Mouse (Mus musculus) layer of hippocampus, adult 2 months (tissue): ENCODE measurements around the gene Igf1r. TPM values are rescaled to one million over a fixed set of nuclear protein-coding genes. Genes with fewer than 3 reads are reported as not detected.
A peak's percentile ranks its signal among the peaks of the same experiment; 100 is the strongest.

Experiments
- DNase-seq, 2 experiments: peaks; one replicate each; pipeline ENCODE4 v3.0.0; 2022; ENCODE audit warnings: low spot score in 2 of 2
- H3K27ac ChIP-seq: fragments of 200-600 bp; 2 replicates; pipeline ENCODE4 v1.8.1; 2022
- H3K4me3 ChIP-seq: fragments of 200-600 bp; 2 replicates; pipeline ENCODE4 v1.8.1; 2022; ENCODE audit warnings: mild to moderate bottlenecking
- CTCF ChIP-seq: fragments of 200-600 bp; conservative IDR thresholded peaks from 2 replicates; pipeline ENCODE4 v1.8.1; 2022; ENCODE audit warnings: antibody characterized with exemption, mild to moderate bottlenecking, moderate library complexity
- total RNA-seq, 2 experiments: library from RNA; stranded (reverse); gene quantifications; 2 replicates each; pipeline ENCODE4 v1.2.3; 2021

Gene Igf1r
- total RNA-seq, 2 experiments from 2014 or later = 47.5 to 47.8 TPM

DNA sequence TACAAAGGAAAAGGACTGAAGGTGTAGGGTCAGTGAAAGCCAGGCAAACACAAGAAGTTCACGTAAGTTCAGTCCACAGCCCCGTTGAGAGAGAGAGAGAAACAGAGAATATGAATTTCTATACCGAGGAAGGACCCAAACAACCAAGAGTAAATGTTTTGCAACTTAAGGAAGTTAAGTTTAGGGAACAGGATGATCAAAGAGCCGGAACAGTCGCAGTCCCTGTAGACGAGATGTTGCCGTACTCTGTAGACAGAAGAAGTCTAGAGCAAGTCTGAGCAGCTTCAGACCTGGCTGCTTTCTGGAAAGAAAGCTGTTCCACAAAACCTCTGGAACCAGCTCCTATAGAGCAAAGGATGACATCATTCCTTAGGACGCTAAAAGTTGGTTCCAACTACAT is 160.0 kb downstream of the Igf1r start:
- Histone ChIP-seq H3K27ac (no peak overlapping the region), H3K4me3 (no peak overlapping the region)
- DNase-seq = no peak
- TF ChIP-seq CTCF = no peak

- Histone ChIP-seq H3K4me3 (no peak overlapping the region), H3K27ac (no peak overlapping the region)
- DNase-seq = no peak
- no peak for TF ChIP-seq CTCF
Measured at GRCm38 (mm10) chr7:68114364-68114763, 161.7 kb downstream of the Igf1r start.

DNA sequence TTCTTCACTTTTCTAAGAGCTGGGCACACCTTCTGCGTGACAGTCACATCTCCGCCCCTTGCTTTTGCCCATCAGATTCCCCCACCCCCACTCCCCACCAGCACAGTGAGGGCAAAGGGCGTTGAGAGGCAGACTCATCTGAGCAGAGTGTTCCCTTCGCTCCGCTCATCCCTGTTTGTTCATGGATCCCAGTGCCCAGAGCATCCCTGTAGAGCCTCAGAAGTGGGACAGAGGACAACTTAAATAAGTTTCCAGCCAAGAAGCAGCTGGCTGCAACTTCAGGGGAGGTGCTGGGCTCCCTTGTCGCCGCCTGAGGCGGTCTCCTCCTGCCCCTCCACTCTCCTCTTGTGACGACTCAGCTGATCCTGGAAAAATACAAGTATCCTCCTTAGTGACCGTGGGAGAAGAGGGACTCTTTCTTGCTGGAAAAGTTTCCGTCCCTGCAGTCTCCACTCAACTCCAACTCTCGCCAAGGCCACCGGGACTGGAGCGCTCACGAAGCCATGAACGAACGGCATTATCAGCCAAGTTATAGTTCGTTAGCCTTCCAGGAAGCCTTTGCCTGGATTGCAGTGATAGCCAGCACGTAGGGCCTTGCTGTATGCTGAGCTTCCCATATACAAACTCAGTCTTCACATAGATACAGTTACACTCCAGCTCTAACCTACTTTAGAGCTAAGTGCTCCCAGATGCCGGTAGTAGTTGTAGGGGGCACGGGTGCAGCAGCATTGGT is 162.5 kb downstream of the Igf1r start:
- TF ChIP-seq CTCF = no peak
- Histone ChIP-seq H3K4me3 (no peak overlapping the region), H3K27ac (no peak overlapping the region)
- no peak for DNase-seq

DNA sequence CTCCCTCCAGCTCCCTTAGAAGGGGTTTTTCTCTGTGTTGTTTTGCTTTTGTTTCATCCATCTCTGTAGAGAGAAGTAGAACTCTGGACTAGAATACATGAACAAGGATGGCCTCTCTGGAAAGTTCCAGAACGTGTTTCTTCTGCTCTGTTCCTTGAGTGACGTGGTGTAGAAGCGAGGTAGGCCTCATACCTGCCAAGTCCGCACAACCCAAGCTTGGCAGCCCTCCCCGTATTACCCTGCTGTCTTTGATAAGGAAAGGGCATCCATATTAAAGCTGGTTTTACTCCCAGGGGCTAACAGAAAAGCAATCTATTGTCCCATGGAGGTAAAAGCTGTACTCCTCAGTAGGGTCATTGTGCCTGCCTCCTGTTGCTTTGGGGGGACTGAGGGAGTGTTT is 164.9 kb downstream of the Igf1r start:
- DNase-seq = no peak
- Histone ChIP-seq H3K27ac (peak overlapping the region; percentile 39; the same call in 1 of the 2 replicates), H3K4me3 (no peak overlapping the region)
- TF ChIP-seq CTCF = no peak

GRCm38 (mm10) chr7:68117981-68118380 is 165.4 kb downstream of the Igf1r start:
- peak overlapping the region; percentile 39; the same call in 1 of the 2 replicates for H3K27ac ChIP-seq
- no peak for DNase-seq

GRCm38 (mm10) chr7:68119605-68120004 is 167.0 kb downstream of the Igf1r start:
- no peak overlapping the region for H3K4me3 ChIP-seq
- no peak overlapping the region for H3K27ac ChIP-seq
- TF ChIP-seq CTCF = no peak
- DNase-seq = no peak

More at GRCm38 (mm10) chr7:68117981-68118380, 165.4 kb downstream of the Igf1r start:
- H3K4me3 ChIP-seq = no peak overlapping the region
- no peak for TF ChIP-seq CTCF

DNA sequence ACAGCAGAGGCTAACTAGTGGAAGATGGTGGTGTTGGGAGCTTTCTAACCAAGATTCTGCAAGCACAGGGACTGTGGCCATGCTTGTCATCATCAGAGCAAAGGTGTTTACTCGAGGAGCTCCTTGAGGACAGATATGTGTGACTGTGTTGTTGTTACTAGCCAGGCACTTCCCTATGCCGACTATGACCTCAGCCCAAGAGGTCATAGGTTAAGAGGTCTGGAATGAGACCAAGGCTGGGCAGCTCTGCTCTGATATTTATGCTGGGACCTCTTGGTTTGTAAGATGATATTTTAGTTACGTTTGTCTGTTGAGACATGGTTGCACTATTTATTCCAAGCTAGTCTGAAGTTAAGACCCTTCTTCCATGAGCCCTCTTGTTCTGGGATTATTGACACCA is 169.8 kb downstream of the Igf1r start:
- H3K4me3 ChIP-seq = no peak overlapping the region

DNA sequence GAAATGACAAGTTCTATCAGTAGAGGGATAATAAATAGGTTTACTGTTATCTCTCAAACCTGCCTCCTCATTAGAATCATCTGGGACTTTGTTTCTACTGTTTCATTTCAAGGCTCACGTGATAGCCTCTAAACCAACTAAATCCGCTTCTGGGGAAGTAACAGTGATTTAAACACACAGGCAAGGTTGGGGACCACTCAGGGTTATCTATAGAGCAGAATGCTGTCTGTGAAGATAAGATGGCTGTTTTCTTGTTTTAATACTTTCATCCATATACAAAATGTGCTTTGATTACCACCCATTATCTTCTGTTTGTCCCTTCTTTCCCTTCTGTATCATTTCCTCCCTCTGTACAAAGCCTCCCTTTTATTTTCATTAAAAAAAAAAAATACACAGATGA is 172.7 kb downstream of the Igf1r start:
- no peak overlapping the region for H3K4me3 ChIP-seq
- no peak for DNase-seq
- no peak for TF ChIP-seq CTCF
- H3K27ac ChIP-seq = no peak overlapping the region

More for the DNA sequence above, 169.8 kb downstream of the Igf1r start:
- no peak for DNase-seq
- no peak overlapping the region for H3K27ac ChIP-seq
- TF ChIP-seq CTCF = no peak

DNA sequence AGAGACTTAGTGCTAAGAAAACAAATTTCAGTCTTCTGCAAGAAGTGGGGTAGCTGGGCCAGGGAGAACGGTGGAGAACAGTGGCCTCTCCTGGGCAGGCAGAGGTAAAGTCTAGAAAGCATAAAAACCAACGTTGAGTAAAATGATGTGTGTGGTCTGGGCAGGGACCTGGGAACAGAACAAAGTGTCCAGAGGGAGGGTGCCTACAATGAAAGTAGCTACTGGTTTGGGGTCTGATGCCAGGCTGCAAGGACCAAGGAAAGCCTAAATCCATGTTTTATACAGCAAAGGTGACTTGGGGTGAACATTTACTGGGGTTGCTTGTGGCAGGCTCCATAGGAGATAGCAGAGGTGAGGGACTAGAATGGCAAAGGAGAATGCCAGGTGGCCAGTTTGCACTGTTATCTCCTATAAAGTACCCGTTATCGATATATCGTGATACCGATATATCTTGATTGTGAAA is 175.2 kb downstream of the Igf1r start:
- TF ChIP-seq CTCF = peak; percentile 85
- H3K4me3 ChIP-seq = peak overlapping the region; percentile 88; the same call in 1 of the 2 replicates
- peak; percentile 54 to 63 for DNase-seq
- peak overlapping the region; percentile 98 for H3K27ac ChIP-seq

DNA sequence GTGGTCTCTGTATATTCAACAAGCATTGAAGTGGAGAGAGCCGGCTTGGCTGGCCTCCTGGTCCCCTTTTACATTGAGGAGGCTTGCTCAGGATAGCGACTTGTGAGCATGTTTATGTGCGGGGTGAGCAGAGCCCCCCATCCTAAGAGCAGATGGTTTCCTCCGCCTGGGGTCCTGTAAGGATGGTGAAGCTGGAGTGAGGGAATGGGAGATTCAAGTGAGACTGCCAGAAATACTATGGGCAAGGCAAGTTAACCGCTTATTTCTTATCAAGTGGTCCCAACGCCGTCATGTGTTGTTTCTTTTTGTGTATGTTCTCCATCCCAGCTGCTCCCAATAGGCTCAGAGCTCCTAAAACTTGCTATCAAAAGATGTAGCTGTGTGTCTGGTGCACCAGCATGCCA is 175.6 kb downstream of the Igf1r start:
- Histone ChIP-seq H3K4me3 (peak overlapping the region; percentile 88), H3K27ac (peak overlapping the region; percentile 98)
- no peak for DNase-seq
- TF ChIP-seq CTCF = no peak

DNA sequence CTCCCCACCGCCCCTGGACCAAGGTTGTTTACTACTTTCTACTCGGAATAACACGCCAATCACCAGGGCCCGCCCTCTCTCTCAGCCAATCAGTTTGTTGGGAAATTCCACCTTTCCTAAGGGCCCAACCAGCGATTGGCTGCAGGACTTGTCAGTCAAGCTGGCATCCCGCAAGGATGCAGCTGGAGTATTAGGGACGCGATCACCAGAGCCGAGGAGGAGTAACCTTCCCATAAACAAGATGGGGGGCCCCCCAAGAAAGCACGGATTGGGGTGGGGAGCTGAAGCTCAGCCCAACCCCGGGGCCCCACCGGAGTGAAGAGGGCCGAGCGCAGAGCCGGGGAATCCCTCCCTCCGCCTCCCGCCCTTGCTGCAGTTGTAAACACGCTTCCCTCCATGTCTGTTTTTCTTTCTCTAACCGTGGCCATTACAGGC is 176.5 kb downstream of the Igf1r start:
- no peak for TF ChIP-seq CTCF
- peak overlapping the region; percentile 88 for H3K4me3 ChIP-seq
- peak; percentile 97 to 98 for DNase-seq
- peak overlapping the region; percentile 98 for H3K27ac ChIP-seq

DNA sequence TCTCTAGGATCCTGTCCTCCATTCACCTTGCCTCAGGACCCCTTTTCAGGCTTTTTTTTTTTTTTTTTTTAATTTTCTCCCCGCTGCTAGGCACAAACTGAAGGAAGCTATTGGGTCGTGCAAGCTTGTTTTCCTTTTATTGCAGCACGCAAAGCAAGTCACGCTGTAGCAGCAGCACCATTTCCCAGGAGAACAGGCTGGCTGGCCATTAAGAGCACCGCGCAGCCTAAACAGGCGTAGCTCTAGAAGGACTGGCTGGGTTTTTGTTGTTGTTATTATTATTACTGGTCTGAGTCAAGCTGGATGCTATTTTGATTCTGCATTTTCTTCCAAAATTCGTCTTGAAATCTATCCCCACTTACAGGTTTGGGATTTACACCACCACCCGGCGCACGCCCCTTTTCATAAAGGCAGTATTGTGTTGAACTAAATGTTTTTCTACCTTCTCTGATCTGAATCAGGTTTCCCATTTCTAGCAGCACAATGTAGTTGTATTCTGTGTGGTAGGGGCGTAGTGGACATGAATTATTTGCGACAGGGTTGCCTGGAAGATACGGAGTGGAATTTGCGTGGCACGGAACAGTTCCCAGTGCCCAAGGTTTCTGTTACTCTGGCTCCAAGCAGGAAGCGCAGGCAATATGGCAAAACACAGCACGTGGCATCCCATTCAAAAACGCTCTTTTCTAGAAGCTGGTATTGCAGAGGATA is 177.1 kb downstream of the Igf1r start:
- TF ChIP-seq CTCF = no peak; the same call in none of the 2 replicates
- peak; percentile 91 to 96 for DNase-seq
- Histone ChIP-seq H3K4me3 (peak overlapping the region; percentile 88), H3K27ac (peak overlapping the region; percentile 98)

DNA sequence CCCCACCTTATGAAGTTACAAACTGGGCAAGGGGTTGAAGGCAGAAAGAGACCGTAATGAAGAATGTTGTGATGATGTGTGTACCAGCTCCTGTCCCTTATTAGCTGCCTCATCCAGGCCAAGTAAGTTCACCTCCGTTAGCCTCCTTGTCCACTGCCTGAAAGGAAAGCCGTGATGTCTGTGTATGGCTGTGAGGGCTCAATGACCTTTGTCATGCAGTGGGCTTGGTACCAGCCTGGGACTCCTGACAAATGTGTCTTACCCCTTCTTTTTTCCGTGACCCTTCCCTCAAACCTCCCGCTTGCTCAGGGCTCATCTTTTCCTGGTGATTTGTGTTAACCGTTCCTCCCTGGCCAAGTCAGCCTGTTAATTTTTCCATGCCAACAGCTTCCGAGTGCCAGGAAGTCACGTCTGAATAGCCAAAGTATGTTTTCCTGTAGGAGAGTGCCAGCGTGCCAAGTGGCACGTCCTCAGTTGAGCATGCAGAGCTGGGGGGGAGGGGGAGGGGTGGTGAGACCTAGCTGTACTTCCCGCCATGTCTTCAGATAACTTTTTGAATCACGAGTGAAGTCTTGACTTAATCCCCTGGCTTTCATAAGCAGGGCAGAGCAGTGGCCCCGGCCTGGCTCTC is 178.4 kb downstream of the Igf1r start:
- Histone ChIP-seq H3K4me3 (no peak overlapping the region), H3K27ac (no peak overlapping the region)
- TF ChIP-seq CTCF = no peak
- DNase-seq = no peak
